Mouse (Mus musculus) cortical plate, adult 2 months (tissue): ENCODE measurements around the gene Car6.

Source experiments
- CTCF ChIP-seq: fragments of 200-500 bp; IDR thresholded peaks from 2 replicates; pipeline ENCODE4 v1.5.1; 2011; ENCODE audit warnings: mild to moderate bottlenecking, control low read depth, low read length; ENCODE audit not compliant: insufficient read depth; ENCODE audit errors: extremely low read depth
- POLR2A ChIP-seq: fragments of 200-500 bp; IDR thresholded peaks from 2 replicates; pipeline ENCODE4 v1.6.1; 2011; ENCODE audit warnings: mild to moderate bottlenecking, low read length, control low read depth; ENCODE audit not compliant: insufficient read depth; ENCODE audit errors: extremely low read depth

DNA sequence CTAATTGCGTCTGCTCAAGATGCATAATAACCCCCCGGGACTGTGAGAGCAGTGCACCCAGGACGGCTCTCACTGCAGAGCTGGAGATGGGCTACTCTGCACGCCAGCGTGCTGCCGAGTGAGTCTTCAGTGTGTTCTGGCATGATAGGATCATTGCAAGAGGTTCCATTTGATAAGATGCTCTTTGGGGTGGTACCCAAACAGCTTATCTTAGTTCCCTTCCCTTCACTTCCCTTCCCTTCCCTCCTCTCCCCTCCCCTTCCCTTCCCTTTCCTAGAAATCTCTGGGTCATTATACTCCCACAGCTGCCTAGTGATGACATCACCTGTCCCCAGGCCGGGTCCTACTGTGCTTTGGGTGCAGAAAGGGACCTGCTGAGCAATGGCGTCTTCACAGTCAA, 29.0 kb downstream of the Car6 start:
- no peak for TF ChIP-seq CTCF
- no peak for TF ChIP-seq POLR2A
